Mouse (Mus musculus) ES-E14 (cell line): Measurements from ENCODE around the gene Chrne. TPM values are rescaled to one million over a fixed set of nuclear protein-coding genes. Genes with fewer than 3 reads are reported as not detected.

ENCODE experiments used
- DNase-seq: peaks from one replicate; pipeline ENCODE4 v3.0.0-alpha.2; 2013; ENCODE audit warnings: low read depth, low spot score
- H3K27ac ChIP-seq: 2 replicates; pipeline ENCODE4 v1.5.1; 2012; ENCODE audit warnings: low read depth, mild to moderate bottlenecking, low read length, moderate library complexity, mixed read lengths; ENCODE audit not compliant: poor library complexity, insufficient read depth, severe bottlenecking
- H3K36me3 ChIP-seq: 2 replicates; pipeline ENCODE4 v1.6.1; 2012; ENCODE audit warnings: mild to moderate bottlenecking, low read length, moderate library complexity, mixed read lengths; ENCODE audit not compliant: control insufficient read depth, poor library complexity, insufficient read depth, severe bottlenecking
- H3K4me1 ChIP-seq, 2 experiments: fragments of 150-350 bp in 1 of 2; sonication (generic) in 1 of 2; 2 replicates each; pipeline ENCODE4 v1.6.1; 2012; ENCODE audit warnings: low read length in 2 of 2, mild to moderate bottlenecking in 1 of 2, mixed read lengths in 1 of 2; ENCODE audit not compliant: control insufficient read depth in 2 of 2, insufficient read depth in 2 of 2, poor library complexity in 1 of 2
- H3K4me3 ChIP-seq, 2 experiments: fragments of 150-350 bp in 1 of 2; sonication (generic) in 1 of 2; 2 replicates each; pipeline ENCODE4 v1.5.1; 2012; ENCODE audit warnings: low read length in 2 of 2, low read depth in 1 of 2, mild to moderate bottlenecking in 1 of 2, mixed read lengths in 1 of 2; ENCODE audit not compliant: insufficient read depth in 1 of 2, poor library complexity in 1 of 2, severe bottlenecking in 1 of 2
- H3K9ac ChIP-seq: 2 replicates; pipeline ENCODE4 v1.6.1; 2012; ENCODE audit warnings: low read depth, mild to moderate bottlenecking, low read length, mixed read lengths; ENCODE audit not compliant: poor library complexity, insufficient read depth, severe bottlenecking
- H3K9me3 ChIP-seq: fragments of 150-350 bp; sonication (generic); 2 replicates; pipeline ENCODE4 v1.6.1; 2012; ENCODE audit warnings: low read depth, mild to moderate bottlenecking, low read length; ENCODE audit not compliant: control insufficient read depth, insufficient read depth
- CHD2 ChIP-seq: IDR thresholded peaks from 2 replicates; pipeline ENCODE4 v1.6.1; 2014; ENCODE audit warnings: mild to moderate bottlenecking, low read depth, low read length, inconsistent platforms
- HCFC1 ChIP-seq: IDR thresholded peaks from 2 replicates; pipeline ENCODE4 v1.6.1; 2012; ENCODE audit warnings: low read length, inconsistent platforms, borderline replicate concordance; ENCODE audit not compliant: insufficient read depth
- MAFK ChIP-seq: IDR thresholded peaks from 2 replicates; pipeline ENCODE4 v1.6.1; 2014; ENCODE audit warnings: mild to moderate bottlenecking, low read depth, low read length, inconsistent platforms; ENCODE audit not compliant: insufficient read depth
- ZC3H11A ChIP-seq: IDR thresholded peaks from 2 replicates; pipeline ENCODE4 v1.6.1; 2012; ENCODE audit warnings: low read depth, mild to moderate bottlenecking, inconsistent platforms, low read length, borderline replicate concordance
- ZNF384 ChIP-seq: IDR thresholded peaks from 2 replicates; pipeline ENCODE4 v1.6.1; 2012; ENCODE audit warnings: low read depth, low read length, inconsistent platforms
- in situ Hi-C, 2 experiments: fragments of 600-800 bp; cut with MboI; formaldehyde crosslinking; loops; one replicate each; pipeline ENCODE4 v1.15.1; 2025; ENCODE audit warnings: low sequenced_read_pairs in 2 of 2, inconsistent platforms in 1 of 2; ENCODE audit not compliant: unreplicated experiment in 2 of 2
- total RNA-seq: library from RNA; depleted of rRNA; stranded (reverse); fragments of 300-350 nt; gene quantifications from 2 replicates; pipeline ENCODE4 v1.2.3, GENCODE M21; 2012

The Chrne gene
- total RNA-seq, 1 experiment: not detected

DNA sequence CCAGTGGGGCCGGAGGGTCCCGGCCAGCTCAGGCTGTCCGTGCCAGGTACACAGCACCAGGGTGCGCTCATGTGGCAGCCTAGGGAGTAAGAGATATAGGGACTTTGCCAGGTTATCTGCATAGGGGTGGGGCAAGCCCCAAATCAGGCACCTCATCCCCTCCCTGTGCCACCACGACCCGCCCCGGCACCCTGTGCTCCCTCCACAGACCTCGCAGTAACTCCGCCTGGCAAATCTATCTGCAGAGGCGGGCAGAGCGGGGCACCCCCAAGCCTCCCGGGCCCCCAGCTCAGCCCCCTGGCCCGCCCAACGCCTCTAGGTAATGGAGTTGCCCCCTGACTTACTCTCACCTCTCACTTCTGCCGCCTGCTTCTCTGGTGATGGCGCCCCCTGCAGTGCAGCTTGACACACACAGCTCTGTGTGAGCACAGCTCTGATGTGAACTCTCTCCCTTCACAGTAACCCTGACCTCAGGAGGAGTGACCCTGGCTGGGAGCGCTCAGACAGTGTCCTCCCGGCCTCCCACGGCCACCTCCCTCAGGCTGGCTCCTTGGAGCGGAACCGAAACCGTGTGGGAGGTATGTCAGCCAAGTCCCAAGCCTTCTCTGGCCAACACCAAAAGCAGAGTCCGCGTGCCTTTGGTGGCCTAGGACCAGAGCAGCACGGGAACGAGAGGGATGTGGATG, 10.5 kb downstream of the Chrne start:
- Histone ChIP-seq H3K4me3 (peak overlapping the region; percentile 51 to 59; a peak in 3 of 4 replicates), H3K4me1 (peaks cover 0 to 6% of the 10 kb centered on the region in 2 experiments; a peak in 1 of 4 replicates), H3K9me3 (no peaks in the 10 kb centered on the region), H3K9ac (peak overlapping the region; percentile 44; the same call in 1 of the 2 replicates), H3K36me3 (peaks cover 65% of the 10 kb centered on the region), H3K27ac (no peak overlapping the region)
- TF ChIP-seq HCFC1: no peak
- no peak for TF ChIP-seq MAFK
- no peak for TF ChIP-seq ZNF384
- no peak for TF ChIP-seq ZC3H11A
- TF ChIP-seq CHD2: no peak
- DNase-seq: peak; percentile 55
- in situ Hi-C loops: no loop called here

DNA sequence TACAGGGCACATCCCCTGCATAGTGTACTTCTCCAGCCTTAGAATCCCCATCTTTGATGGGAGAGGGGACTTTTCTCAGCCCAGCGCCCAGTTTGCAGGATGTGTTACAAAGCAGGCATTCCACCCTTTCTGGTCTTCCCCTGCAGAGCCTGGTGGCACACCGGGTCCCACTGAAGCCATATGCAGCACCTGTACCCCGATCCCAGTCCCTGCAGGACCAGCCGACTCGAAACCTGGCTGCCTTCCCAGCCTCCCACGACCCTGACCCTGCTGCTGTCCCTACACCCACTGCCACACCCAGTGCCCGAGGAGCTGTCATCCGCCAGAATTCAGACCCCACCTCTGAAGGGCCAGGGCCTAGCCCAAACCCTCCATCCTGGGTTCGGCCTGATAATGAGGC, 11.4 kb downstream of the Chrne start:
- TF ChIP-seq MAFK: no peak
- H3K4me1 ChIP-seq: peaks cover 0 to 4% of the 10 kb centered on the region in 2 experiments; a peak in 1 of 4 replicates
- in situ Hi-C loops: no loop called here

DNA sequence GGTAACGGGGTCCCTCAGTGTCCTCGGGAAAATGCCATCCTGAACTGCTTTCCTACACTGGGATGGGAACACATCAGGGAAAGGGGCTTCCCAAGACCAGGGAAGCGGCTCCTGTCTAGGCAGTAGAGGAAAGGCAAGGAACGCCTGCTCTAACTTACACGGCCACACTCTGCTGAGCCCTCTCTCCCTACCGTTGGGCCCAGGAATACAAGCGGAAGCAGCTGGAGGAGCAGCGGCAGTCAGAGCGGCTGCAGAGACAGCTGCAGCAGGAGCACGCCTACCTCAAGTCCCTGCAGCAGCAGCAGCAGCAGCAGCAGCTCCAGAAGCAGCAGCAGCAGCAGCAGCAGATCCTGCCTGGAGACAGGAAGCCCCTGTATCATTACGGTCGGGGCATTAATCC, 12.3 kb downstream of the Chrne start:
- no peak for DNase-seq
- Histone ChIP-seq H3K9me3 (no peaks in the 10 kb centered on the region), H3K27ac (no peak overlapping the region), H3K4me3 (no peak overlapping the region), H3K4me1 (peaks cover 0 to 4% of the 10 kb centered on the region in 2 experiments; a peak in 1 of 4 replicates), H3K9ac (no peak overlapping the region), H3K36me3 (peaks cover 52% of the 10 kb centered on the region)
- in situ Hi-C loops: no loop called here
- no peak for TF ChIP-seq ZNF384
- TF ChIP-seq CHD2: no peak
- no peak for TF ChIP-seq HCFC1
- no peak for TF ChIP-seq MAFK
- TF ChIP-seq ZC3H11A: no peak

More for the DNA sequence above, 11.4 kb downstream of the Chrne start:
- no peak for DNase-seq
- no peak overlapping the region for H3K27ac ChIP-seq
- H3K36me3 ChIP-seq: peaks cover 58% of the 10 kb centered on the region
- no peak overlapping the region for H3K9ac ChIP-seq
- no peaks in the 10 kb centered on the region for H3K9me3 ChIP-seq
- no peak overlapping the region for H3K4me3 ChIP-seq

DNA sequence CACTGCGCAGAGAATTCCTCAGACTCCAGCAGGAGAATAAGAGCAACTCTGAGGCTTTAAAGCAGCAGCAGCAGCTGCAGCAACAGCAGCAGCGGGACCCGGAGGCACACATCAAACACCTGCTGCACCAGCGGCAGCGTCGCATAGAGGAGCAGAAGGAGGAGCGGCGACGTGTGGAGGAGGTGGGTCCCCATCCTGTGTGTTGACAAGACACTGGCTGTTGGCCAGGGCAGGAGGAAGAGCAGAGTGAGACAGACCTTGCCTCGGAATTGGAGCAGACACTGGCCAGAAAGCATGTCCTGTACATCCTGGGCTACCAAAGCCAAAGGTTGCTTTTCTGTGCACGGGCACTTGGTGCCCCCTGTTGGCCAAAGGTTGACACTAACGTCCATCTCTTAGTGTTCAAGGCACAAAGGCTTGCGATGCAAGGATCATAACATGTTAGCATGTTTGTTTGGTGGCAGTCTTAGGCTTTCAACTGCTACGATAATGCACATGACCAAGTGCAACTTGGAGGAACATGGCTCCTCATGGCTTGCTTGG, 13.9 kb downstream of the Chrne start:
- TF ChIP-seq MAFK (no peak), ZC3H11A (peak; percentile 66; the same call in 1 of the 2 replicates)
- Histone ChIP-seq H3K4me3 (no peak overlapping the region), H3K27ac (no peak overlapping the region), H3K36me3 (peaks cover 46% of the 10 kb centered on the region), H3K4me1 (peaks cover 0 to 4% of the 10 kb centered on the region in 2 experiments; a peak in 1 of 4 replicates), H3K9me3 (no peaks in the 10 kb centered on the region), H3K9ac (no peak overlapping the region)
- peak; percentile 54 for DNase-seq
- in situ Hi-C loops: no loop called here

DNA sequence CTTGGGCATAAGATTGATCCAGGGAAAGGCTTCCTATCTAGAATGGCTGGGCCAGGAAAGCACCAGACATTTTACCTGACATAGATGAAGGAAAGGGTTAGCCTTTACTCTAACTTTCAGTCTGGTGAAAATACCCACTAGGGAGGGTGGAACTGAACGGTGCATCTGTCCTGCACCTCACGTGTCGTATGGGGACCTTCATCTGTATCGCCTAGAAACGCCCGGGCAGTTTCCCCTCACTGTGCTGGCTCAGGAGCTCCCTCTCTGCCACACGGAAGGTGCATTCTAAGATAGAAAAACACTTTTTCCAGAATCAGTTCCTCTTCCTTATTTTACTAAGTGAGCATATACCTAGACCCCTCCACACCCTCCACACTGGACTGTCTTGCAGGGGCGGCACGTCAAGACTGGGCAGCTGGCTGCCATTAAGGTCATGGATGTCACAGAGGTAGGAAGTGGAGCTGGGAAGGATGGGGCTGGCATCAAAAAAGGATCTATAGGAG, 20.5 kb downstream of the Chrne start:
- Histone ChIP-seq H3K4me1 (peaks cover 0 to 2% of the 10 kb centered on the region in 2 experiments; a peak in 1 of 4 replicates), H3K4me3 (no peak overlapping the region), H3K9me3 (no peaks in the 10 kb centered on the region), H3K27ac (no peak overlapping the region), H3K9ac (no peak overlapping the region), H3K36me3 (peaks cover 13% of the 10 kb centered on the region; the same call in 1 of the 2 replicates)
- TF ChIP-seq MAFK: no peak
- no peak for TF ChIP-seq ZNF384
- TF ChIP-seq ZC3H11A: no peak
- TF ChIP-seq HCFC1: no peak
- no peak for TF ChIP-seq CHD2
- DNase-seq: no peak
- in situ Hi-C loops: no loop called here
